Mouse (Mus musculus) hematopoietic multipotent progenitor cell, adult 10-12 weeks (in vitro differentiated cells): ENCODE data around the gene Inhbe. TPM values are rescaled to one million over a fixed set of nuclear protein-coding genes. Genes with fewer than 3 reads are reported as not detected.

Experiments used
- polyA plus RNA-seq: library from polyadenylated mRNA; stranded (reverse); fragments of >175 nt; gene quantifications from 2 replicates; pipeline ENCODE4 v1.2.3, GENCODE M21; 2012; ENCODE audit warnings: low replicate concordance

The Inhbe gene
- polyA plus RNA-seq: not detected in 2 replicates

DNA sequence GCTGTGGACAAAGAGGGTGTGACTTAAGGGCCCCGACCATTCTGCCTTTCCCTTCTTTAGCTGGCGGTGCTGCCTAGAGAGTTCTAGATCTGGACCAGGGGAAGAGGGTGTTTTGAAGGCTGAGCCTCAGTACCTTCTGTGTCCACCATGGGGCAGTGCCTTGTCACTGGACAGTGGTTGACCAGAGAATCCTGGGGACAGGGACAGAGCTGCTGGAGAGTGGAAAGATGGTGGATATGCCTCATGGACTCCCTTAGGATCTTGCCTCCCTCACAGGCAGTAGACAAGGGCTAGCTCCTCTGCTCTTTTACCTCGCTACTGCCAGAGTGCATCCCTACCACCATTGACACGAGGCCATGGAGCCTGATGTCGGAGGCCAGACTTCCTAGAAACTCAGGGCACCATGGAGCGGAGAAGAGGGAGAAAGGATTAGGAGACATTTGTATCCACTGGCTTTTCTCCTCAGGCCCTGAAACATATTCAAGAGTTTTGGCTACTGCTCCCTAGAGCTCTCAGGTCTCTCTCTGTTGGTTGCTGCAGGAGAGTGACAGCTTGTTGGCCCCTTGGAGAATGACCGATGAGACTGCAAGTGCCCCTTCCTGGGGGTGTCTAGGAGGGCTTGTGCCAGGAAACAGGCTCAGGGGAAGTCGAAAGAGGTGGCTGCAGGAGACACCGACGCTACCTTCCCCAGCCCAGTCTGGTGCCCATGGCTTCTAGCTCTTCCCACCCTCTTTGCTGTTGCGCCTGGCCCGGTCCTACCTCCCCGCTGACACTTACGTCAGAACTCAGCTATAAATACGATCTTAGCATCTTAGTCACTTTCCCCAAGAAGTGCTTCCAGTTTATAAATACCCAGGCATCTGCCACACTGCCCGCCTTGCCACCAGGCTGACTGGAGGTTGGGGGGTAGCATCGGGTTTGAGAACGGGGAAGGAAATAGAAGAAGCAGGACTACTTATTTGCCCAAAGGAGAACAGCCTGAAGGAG, at the start of gene Inhbe:
Inhbe (minus strand) TSS at position 503 of the 987 bp plus-strand sequence.

GRCm38 (mm10) chr10:127380251-127380691, 26.1 kb upstream of the Inhbe start, which contains the start of gene R3hdm2:
Gene R3hdm2, plus strand, starts transcription at chr10:127380327.

DNA sequence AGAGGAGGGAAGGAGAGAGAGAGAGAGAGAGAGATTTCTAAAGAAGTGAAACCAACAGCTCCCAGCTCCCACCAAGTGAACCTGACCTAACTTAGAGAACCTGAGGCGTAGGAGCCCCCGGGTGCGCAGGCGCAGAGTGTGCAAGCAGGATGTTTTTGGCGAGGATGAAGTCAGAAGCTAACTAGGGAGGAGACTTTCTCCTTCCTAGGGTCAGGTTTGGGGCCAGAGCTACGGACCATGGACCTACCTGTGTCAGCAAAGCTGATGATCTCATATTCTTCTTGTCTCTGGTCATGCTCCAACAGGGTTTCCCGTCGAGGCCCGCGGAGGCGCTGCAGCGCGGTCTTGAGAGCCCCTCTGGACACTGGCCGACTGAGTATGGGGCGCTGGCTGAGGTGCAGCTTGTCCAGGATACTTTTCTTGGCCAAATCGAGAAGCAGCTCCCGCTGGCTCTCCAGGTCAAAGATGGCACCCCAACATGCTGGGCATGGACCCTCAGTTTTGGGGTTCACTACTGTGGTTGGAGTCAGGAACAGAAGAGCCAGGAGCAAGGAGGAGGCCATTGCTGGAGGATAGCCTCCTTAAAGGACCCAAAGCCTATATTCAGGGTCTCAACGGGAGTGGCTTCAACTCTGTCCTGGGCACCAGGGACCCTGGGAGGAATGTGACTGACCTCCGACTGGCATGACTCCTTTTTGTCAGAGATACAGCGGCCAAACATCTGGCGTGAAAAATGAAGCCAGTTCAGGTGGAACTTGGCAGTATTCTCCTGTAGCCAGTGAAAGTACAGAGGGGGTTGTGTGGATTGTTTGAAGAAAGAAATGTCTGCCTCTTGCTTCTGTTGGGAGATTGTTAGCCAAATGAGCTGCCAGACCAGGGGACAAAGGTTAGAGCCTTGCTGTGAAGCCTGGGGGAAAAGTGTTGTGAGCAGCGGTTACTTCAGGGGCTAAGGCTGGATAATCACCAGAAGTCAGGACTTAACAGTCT, 15.9 kb upstream of the Inhbe start, which contains the start of gene Inhbc:
Inhbc (minus strand) TSS at position 598 of the 987 bp plus-strand sequence.

GRCm38 (mm10) chr10:127341891-127342639, 12.1 kb downstream of the Inhbe start, which contains the start of gene Gli1:
Gene Gli1, minus strand, starts transcription at chr10:127341974.

GRCm38 (mm10) chr10:127321621-127322020, 32.6 kb downstream of the Inhbe start, which contains the start of gene Arhgap9:
Gene Arhgap9, plus strand, starts transcription at chr10:127321964.

GRCm38 (mm10) chr10:127311476-127312355, 42.5 kb downstream of the Inhbe start, which contains the start of gene Mars:
Gene Mars, minus strand, starts transcription at chr10:127311786.

Other genes with a start within 250 kb of the Inhbe start
- gene Os9, start 233.3 kb downstream of the Inhbe start, polyA plus RNA-seq: 207 and 236 TPM in 2 replicates
- 492 and 503 TPM in 2 replicates for gene B4galnt1, start 189.2 kb downstream of the Inhbe start, polyA plus RNA-seq
- gene Slc26a10, start 173.8 kb downstream of the Inhbe start, polyA plus RNA-seq: 0.30 and 0.75 TPM in 2 replicates
- gene Arhgef25, start 164.3 kb downstream of the Inhbe start, polyA plus RNA-seq: 2.0 and 2.8 TPM in 2 replicates
- 78.7 and 214 TPM in 2 replicates for gene Dtx3, start 158.7 kb downstream of the Inhbe start, polyA plus RNA-seq
- gene Pip4k2c, start 142.8 kb downstream of the Inhbe start, polyA plus RNA-seq: 38.8 and 44.6 TPM in 2 replicates
- 0.61 and 0.80 TPM in 2 replicates for gene Kif5a, start 91.1 kb downstream of the Inhbe start, polyA plus RNA-seq
- 113 TPM in 2 replicates for gene Dctn2, start 88.0 kb downstream of the Inhbe start, polyA plus RNA-seq
- gene Mbd6, start 65.4 kb downstream of the Inhbe start, polyA plus RNA-seq: 232 and 753 TPM in 2 replicates
- gene Mars, start 42.6 kb downstream of the Inhbe start, polyA plus RNA-seq: 10.4 and 46.9 TPM in 2 replicates
- 62.6 and 140 TPM in 2 replicates for gene Arhgap9, start 32.4 kb downstream of the Inhbe start, polyA plus RNA-seq
- 0.10 TPM in 2 replicates for gene Gli1, start 12.4 kb downstream of the Inhbe start, polyA plus RNA-seq
- not detected in 2 replicates for gene Inhbc, start 16.0 kb upstream of the Inhbe start, polyA plus RNA-seq
- gene R3hdm2, start 25.9 kb upstream of the Inhbe start, polyA plus RNA-seq: 148 and 183 TPM in 2 replicates
- gene Stac3, start 147.3 kb upstream of the Inhbe start, polyA plus RNA-seq: 1.4 and 2.5 TPM in 2 replicates
- gene Ndufa4l2, start 160.6 kb upstream of the Inhbe start, polyA plus RNA-seq: 0.44 and 1.5 TPM in 2 replicates
- gene Shmt2, start 168.0 kb upstream of the Inhbe start, polyA plus RNA-seq: 94.2 and 147 TPM in 2 replicates
- gene Nxph4, start 180.1 kb upstream of the Inhbe start, polyA plus RNA-seq: 0.07 TPM in 1 of 2 replicates, not detected in the other